Mouse (Mus musculus): ENCODE data around the gene Srarp. TPM values are rescaled to one million over a fixed set of nuclear protein-coding genes. Genes with fewer than 3 reads are reported as not detected.

Gene Srarp
- 1 to 10 TPM; 3.5 to 4.7 TPM for total RNA-seq (2021)

DNA sequence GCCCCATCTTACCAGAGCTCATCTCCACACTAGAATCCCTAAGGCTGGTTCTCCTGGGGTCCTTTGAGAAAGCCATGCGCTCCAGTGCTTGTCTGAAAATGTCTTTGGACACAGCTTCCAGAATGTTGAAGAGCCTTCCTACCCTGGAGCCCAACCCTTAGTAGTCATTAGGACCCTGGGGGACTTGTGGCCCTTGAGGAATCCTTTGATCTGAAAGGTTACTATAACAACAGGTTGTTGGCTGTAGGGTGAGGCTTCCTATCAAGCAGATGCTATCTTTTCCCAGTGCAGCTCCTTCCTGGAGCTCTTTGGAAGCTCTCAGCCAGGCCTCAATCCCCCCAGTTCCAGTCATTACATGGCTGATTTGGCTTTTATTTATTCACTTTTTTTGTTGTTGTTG lies at the start of gene Srarp:
TSS of gene Srarp (minus strand) at position 132 of the 400 bp plus-strand sequence.
- DNase-seq (ENCODE audit: extremely low spot score in 1 of 2, low spot score in 1 of 2), result no peak

DNA sequence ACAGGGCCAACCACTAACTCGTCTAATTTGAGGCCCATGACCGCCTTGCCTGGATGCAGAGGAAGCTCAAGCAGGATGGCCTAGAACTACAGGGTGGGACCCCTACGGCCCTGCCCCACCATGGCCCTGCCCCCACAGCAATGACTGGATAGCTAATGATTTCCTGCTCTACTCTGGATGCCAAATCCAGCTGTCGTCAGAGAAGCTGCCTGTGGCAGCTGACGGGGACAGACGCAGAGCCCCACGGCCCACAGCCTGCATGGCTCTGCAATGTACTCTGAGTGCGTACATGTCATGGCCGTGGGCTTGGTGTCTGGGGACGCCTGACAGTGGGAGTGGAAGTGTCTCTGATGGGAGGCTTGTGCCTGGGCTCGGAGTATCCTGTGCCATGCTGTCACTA lies 48.2 kb upstream of the Srarp start:
- DNase-seq (ENCODE audit: extremely low spot score in 1 of 2, low spot score in 1 of 2), result no peak

DNA sequence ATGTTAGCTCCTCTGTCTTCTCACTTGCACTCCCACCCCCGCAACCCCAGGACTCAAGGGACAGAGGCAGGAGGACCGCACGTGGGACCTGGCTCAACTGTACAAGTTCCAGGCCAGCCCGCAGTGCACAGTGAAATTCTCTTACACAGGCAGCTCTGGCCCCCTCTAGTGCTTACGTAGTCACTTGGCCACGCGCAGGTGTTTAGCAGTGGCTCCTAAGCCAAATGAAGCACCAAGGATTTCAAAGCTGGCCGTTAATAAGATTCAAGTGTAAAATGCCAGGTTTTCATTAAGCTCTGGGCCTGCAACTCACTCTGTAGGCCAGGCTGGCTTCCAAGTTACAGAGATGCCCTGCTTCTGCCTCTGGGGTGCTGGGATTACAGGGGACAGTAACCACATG lies 43.5 kb upstream of the Srarp start:
- no peak for DNase-seq (ENCODE audit: extremely low spot score in 1 of 2, low spot score in 1 of 2)

DNA sequence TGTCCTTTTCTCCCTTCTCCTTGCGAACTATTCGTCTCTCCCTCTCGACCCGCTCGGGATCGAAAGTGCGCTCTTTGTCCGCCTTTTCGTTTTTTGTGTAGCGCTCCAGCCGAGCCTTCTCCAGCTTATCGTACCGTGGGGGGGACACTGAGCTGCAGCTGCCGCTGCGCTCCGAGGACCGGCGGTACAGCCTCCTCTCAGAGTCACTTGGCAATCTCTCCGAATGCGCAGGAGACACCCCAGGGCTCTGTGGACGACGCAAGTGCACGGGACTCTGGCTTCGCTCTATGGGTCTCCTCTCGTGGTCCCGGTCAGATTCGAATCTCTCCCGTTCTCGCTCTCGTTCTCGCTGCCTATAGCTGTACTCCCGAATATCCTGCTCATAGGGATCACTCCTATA lies 42.9 kb upstream of the Srarp start:
- DNase-seq (ENCODE audit: extremely low spot score in 1 of 2, low spot score in 1 of 2), result no peak

DNA sequence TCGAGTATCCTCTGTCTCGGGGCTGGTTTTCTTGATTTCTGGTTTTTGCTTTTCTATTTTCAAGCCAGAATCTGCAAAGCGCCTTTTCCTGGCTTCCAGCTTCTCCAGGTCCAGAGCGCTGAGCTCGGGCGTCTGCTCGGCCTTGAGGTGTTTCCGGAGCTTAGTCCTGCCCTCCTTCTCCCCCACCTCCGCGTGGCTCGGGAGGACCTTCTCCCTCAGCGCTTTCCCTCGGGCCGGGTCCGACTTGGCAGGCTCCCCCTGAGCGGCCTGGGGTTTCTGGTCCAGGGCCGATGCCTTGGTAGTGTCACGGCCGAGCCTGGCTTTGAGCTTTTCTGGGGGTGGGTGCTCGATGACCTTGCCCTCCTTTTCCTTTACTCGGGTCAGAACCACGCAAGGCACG lies 42.3 kb upstream of the Srarp start:
- no peak for DNase-seq (ENCODE audit: extremely low spot score in 1 of 2, low spot score in 1 of 2)

DNA sequence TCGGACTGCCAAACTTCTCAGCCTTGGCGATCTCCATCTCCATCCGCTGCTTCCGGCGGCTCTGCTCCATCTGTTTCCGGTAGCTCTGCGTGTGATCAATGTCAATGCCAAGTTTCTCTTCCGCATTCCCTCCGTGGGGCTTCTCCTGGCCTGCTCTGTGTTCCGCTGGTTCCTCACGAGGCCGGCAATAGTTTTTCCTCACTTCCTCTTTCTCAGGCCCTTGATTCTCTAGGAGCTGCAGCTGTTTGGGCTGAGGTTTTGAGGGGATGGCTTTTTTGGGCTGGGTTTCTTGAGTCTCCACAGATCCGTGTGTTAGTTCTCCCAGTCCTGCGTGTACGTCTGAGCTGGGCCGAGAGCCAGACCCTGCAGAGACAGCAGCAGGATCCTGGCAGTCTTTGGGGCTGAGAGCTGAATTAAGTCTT lies 41.8 kb upstream of the Srarp start:
- peak in 1 of 2 experiments; percentile 60 for DNase-seq (ENCODE audit: extremely low spot score in 1 of 2, low spot score in 1 of 2)

DNA sequence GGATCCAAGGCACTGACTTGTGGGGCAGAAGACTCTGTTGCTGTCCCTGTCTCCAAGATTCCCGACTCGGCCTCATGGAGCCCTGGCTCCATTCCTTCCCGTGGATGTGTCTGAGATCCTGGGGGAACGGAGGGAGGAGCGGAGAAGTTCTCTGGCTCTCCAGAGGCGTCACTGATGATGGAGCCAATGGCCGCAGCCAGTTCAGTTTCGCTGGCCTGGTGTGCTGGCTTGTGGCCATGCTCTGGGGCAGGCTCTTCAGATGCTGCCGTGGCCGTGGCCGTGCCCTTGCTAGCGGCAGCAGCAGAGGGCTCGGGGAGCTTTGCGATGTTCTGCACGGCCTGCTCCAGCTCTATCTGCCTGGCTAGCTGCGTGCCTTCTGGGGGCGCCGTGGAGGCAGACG lies 38.5 kb upstream of the Srarp start:
- no peak for DNase-seq (ENCODE audit: extremely low spot score in 1 of 2, low spot score in 1 of 2)

DNA sequence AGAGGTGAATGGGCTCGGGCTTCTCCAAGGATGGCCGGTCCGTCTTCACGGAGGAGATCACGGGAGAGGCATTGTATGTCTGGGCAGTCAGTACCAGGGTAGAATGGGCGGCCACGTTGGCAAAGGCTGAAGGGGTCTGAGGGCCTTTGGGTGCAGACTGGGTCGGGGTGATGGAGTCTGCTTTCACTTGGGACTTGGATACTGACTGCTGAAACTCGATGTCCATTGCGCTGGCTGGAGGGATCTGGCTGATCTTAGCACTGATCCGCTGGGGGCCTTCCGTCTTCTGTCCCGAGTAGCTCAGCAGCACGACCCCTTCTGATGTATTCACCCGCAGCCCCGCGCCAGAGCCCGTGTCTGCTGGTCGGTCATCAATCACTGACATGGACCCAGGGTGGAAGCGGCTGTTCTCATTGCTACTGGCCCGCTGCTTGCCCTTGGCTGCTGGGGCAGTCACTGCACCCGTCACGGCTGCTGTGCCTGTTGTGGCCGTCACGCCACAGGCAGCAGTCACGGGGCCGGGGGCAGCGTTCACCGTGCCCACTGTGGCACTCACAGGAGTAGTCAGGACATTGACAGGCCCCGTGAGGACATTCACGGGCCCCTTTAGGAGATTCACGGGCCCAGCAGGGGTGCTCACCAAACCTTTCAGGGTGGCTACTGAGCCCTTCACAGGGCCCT lies 36.9 kb upstream of the Srarp start:
- DNase-seq (ENCODE audit: extremely low spot score in 1 of 2, low spot score in 1 of 2), result no peak

DNA sequence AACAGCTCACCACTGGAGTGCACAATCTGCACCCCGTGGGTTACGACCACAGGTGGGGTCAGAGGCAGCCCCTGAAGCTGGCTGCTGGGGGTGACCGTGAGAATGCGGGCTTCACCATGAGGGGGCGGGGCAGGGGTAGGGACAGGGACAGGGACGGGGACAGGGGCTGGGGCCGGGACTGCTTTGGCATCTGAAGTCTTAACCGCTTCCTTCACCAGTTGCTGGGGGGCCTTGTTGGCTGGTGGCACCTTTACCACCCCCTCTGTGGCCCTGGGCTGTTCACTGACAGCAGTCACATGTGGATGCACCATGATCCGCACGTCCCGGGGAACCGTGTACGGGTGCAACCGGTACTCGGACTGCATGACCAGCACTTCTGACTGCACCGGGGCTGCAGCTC lies 35.6 kb upstream of the Srarp start:
- DNase-seq (ENCODE audit: extremely low spot score in 1 of 2, low spot score in 1 of 2), result no peak

DNA sequence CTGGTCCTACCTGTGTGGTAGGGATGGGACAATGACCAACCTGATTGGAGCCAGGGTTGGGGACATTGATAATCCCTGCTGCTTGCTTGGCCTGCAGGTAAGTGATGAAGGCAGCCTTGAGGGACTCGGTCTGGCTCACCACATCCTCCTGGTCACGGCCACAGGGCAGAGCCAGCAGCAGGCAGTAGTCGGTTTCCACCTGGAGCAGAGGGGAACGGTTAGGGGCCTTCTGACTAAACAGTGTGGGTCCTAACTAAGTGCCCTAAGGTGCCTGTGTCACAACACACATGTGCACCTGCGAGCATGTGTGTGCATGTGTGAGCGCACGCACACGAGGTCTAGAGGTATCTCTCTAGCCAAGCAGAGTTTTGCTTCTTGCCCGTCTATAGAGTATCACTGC lies 33.4 kb upstream of the Srarp start:
- no peak for DNase-seq (ENCODE audit: extremely low spot score in 1 of 2, low spot score in 1 of 2)

DNA sequence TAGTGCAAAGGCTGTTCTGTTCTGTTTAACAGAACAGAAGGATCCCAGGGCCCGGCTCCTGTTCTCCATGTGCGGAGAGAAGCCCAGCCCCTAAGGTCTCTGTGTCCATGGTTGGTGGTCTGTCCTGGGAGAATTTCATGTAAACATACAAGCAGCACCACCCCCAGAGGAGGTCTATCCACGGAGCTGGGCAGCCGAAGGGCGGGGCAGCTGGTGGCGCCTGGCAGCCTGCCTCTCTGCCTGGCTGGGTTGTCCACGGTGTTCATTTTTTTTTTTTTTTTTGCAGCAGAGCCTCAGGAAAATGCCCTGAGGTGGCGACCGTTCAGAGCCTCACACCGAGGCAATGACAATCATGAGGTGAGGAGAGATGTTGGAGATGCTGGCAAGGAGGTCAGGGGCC lies 32.7 kb upstream of the Srarp start:
- DNase-seq (ENCODE audit: extremely low spot score in 1 of 2, low spot score in 1 of 2), result no peak

DNA sequence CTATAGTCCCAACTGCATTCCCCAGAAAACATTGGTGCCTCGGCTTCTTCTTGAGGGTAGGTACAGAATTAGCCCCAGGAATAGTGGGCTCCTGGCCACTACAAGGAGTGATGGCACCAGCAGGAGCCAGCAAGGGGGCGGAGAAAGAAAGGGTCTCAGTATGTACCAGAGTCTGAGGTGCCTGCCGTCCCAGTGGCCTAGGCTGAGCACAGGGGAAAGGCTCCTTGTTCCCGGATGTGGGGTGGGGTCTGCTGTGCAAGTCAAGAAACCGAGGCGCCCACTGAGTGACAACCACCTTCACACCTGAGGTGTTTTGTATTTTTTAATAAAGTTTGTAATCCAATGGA lies 31.6 kb upstream of the Srarp start:
- no peak for DNase-seq (ENCODE audit: extremely low spot score in 1 of 2, low spot score in 1 of 2)

DNA sequence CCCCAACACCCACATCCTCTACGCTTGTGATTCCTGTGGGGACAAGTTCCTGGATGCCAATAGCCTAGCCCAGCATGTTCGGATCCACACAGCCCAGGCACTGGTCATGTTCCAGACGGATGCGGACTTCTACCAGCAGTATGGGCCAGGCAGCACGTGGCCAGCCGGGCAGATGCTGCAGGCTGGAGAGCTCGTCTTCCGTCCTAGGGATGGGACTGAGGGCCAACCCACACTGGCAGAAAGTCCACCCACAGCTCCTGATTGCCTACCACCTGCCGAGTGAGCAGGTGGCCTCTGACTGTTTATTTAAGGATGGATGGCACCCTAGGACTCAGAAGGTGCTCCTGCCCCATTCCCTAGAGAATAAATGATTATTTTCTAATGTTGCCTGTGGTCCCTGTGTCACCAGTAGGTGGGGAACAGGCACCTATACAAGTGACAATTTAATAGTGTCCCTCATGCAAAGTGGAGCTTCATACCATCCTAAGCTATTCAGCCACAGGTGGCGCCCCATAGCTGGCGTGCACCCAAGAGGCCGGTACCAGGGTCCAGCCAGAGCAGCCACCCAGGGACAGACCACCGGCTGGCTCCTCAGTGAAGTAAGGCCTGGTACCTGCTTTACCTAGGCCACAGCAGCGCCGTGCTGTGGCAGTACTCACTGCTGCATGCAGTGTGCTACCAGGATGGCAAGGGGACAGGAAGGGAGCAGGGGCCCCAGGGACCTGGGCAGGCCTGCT lies 31.1 kb upstream of the Srarp start:
- DNase-seq (ENCODE audit: extremely low spot score in 1 of 2, low spot score in 1 of 2), result no peak

DNA sequence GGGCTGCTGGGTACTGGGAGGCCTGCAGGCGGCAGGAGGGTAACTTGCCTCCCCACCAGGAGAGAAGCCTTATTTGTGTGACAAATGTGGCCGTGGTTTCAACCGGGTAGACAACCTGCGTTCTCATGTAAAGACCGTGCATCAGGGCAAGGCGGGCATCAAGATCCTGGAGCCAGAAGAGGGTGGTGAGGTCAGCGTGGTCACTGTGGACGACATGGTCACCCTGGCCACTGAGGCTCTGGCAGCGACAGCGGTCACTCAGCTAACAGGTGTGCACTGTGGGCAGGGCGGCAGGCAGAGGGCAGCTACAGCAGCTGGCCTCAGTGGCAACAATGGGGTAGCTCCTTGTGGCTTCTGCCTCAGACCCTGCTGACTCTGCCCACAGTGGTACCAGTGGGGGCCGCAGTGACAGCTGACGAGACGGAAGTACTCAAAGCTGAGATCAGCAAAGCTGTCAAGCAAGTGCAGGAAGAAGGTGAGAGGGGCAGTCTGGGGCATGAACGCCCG lies 30.4 kb upstream of the Srarp start:
- DNase-seq (ENCODE audit: extremely low spot score in 1 of 2, low spot score in 1 of 2), result no peak

DNA sequence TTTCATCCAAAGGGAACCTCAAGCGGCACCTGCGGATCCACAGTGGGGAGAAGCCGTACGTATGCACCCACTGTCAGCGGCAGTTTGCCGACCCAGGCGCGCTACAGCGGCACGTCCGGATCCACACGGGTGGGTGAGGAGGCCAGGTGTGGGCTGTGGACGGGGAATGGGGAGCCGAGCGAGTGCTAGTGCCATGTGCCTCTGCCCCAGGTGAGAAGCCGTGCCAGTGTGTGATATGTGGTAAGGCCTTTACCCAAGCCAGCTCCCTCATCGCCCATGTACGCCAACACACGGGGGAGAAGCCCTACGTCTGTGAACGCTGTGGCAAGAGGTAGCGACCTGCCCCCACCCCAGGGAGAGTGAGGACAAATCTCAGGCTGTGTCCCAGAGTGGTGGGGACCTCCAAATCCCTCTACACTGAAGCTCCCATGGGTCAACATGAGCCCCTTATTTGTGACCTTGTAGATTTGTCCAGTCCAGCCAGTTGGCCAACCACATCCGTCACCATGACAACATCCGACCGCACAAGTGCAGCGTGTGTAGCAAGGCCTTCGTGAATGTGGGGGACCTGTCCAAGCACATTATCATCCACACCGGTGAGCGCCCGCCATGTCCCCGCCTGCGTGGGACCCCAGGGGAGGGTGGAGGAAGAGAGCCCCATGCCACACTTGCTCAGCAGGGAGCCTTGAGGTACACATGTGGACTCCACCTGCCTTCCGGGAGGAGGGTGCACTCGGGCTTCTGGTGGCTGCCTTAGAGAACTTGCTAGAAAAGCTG lies 29.8 kb upstream of the Srarp start:
- no peak for DNase-seq (ENCODE audit: extremely low spot score in 1 of 2, low spot score in 1 of 2)

DNA sequence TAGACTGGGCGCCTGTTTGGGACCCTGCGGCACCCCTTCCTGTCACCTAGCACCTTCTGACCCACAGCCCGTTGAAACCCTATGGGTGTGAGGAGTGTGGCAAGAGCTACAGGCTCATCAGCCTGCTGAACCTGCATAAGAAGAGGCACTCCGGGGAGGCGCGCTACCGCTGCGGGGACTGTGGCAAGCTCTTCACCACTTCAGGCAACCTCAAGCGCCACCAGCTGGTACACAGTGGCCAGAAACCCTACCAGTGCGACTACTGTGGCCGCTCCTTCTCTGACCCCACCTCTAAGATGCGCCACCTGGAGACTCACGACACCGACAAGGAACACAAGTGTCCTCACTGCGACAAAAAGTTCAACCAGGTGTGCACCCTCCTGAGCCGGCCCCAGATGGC lies 28.8 kb upstream of the Srarp start:
- no peak for DNase-seq (ENCODE audit: extremely low spot score in 1 of 2, low spot score in 1 of 2)

DNA sequence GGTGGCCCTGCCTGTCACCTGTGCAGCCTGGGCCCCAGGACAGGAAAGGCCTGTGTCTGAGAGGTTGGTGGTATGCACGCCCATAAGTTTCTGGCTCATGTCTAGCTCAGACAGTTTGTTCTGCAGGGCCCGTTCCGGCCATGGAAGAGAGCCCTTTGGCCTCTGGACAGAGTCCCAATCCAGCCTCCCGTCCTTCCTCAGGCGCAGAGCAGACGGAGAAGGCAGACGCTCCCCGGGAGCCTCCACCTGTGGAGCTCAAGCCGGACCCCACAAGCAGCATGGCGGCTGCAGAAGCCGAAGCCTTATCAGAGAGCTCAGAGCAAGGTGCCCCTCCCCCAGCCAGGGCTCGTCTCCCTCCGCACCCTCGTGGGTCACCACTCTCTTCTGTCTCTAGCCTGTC lies 27.6 kb upstream of the Srarp start:
- DNase-seq (ENCODE audit: extremely low spot score in 1 of 2, low spot score in 1 of 2), result no peak

DNA sequence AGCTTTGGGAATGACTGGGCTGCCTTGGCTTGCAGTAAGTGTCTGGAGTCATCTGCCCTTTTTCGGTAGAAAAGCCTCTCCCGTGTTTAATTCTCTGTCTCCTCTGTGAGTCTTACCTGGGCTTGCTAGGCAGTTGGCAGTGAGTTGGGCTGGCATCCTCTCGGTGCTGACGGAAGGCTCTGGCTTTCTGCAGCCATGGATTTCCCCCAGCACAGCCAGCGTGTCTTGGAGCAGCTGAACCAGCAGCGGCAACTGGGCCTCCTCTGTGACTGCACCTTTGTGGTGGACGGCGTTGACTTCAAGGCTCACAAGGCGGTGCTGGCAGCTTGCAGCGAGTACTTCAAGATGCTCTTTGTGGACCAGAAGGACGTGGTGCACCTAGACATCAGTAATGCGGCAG lies 25.7 kb upstream of the Srarp start:
- DNase-seq (ENCODE audit: extremely low spot score in 1 of 2, low spot score in 1 of 2), result no peak

DNA sequence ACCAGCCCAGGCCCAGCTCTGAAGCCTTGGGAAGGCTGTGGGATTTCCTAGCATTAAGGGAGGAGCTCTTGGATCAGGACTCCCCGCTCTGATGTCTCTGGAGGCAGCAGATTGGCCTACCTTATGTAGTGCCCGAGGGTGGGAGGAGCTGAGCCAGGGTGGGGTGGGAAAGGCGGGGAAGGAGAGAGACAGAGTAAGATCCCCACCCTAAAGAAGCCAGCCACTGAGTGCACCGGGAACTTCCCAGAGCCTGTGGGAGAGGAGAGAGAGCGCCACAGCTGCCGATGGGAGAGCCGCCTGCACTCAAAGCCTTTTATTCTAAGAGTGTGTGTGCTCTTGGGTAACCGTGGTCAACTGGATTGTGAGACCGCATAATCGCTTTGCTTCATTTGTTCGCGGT lies 25.2 kb upstream of the Srarp start:
- DNase-seq (ENCODE audit: extremely low spot score in 1 of 2, low spot score in 1 of 2), result no peak

DNA sequence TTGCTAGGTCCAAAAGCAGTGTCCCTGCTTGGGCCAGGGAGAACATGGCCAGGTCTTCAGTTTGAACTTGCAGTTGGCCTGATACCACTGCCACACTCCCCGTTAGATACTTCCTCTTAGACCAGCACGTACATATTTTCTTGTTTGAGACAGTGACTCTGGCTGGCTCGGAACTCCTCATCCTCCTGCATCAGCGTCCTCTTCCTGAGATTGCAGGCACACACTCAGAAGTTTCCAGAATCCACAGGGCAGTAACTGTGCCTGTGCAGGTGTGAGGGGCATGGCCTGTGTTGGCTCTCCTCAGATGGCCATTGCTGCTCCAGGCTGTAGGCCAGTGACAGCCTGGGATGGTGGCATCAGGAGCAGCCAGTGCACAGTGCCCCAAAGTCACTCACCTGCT lies 24.6 kb upstream of the Srarp start:
- DNase-seq (ENCODE audit: extremely low spot score in 1 of 2, low spot score in 1 of 2), result no peak

DNA sequence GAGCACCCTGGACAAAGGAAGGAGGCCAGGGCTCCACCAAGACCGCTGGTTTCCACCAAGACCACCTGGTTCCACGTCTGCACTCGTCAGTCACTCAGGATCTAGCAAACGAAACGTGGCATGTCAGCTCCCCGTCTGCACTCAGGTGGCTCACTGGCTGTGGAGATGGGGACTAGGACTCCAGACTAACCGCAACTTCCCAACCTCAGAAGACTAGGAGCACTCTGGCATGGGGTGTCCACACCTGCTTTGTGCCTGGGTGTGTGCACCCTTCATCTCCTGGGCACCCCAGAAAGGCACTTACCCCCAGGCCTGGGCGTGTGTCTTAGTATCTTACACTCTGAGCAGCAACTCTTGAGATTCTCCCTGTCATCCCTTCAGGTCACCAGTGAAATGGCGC lies 23.9 kb upstream of the Srarp start:
- DNase-seq (ENCODE audit: extremely low spot score in 1 of 2, low spot score in 1 of 2), result no peak
